ENCODE assay signal across 8 mouse cellular contexts in genomic region chr5:144158604-144159003, GRCm38 (mm10). TPM values are rescaled to one million over a fixed set of nuclear protein-coding genes. Genes with fewer than 3 reads are reported as not detected.
DNase-seq lines count a peak whose midpoint lies in the region; ATAC-seq lines count a peak whose summit lies in the region.

No protein-coding gene starts in this region.

- peak; percentile 77 for ATAC-seq in forebrain, embryonic 13.5 days
- ATAC-seq in forebrain, embryonic 14.5 days: peak; percentile 83

- H3K36me3 ChIP-seq in forebrain, embryonic 13.5 days (ENCODE audit: poor library complexity, severe bottlenecking): peaks cover 47% of the 10 kb centered on the region
- peaks cover 67% of the 10 kb centered on the region for H3K36me3 ChIP-seq in forebrain, embryonic 10.5 days (replicated peaks)
- peaks cover 38% of the 10 kb centered on the region for H3K36me3 ChIP-seq in forebrain, embryonic 14.5 days (ENCODE audit: control insufficient read depth, insufficient read depth, low read length)

- no peak for DNase-seq in forebrain, embryonic 10.5 days (ENCODE audit: extremely low spot score, low spot score)
- DNase-seq in adrenal gland, adult 18-20 months (ENCODE audit: low spot score in 2 of 2): peak; percentile 58 to 70
- DNase-seq in forebrain, embryonic 14.5 days (ENCODE audit: low spot score): peak; percentile 87
- DNase-seq in heart, postnatal 36 days: peak; percentile 74
- peak; percentile 63 to 77 for DNase-seq in left cerebral cortex, postnatal 10 days (ENCODE audit: extremely low spot score in 1 of 2, low spot score in 2 of 2)
- peak; percentile 76 to 81 for DNase-seq in right cerebral cortex, postnatal 10 days (ENCODE audit: low spot score in 2 of 2)
- DNase-seq in spleen, postnatal 4 days (ENCODE audit: low spot score in 2 of 2): no peak

- H3K27ac ChIP-seq in forebrain, embryonic 13.5 days: peak overlapping the region; percentile 78
- H3K27ac ChIP-seq in forebrain, embryonic 10.5 days: no peak overlapping the region
- peak overlapping the region; percentile 60; the same call in 1 of the 2 replicates for H3K27ac ChIP-seq in forebrain, embryonic 14.5 days (ENCODE audit: low read depth, low read length)

- no peak overlapping the region for H3K4me3 ChIP-seq in forebrain, embryonic 13.5 days
- H3K4me3 ChIP-seq in forebrain, embryonic 10.5 days: no peak overlapping the region
- H3K4me3 ChIP-seq in forebrain, embryonic 14.5 days (ENCODE audit: low read depth, low read length): no peak overlapping the region

- intact Hi-C loops in heart, postnatal 36 days (cut with DNase I): no loop called here
- intact Hi-C loops in left cerebral cortex, postnatal 10 days (cut with DNase I): no loop called here

- no peaks in the 10 kb centered on the region for H3K9me3 ChIP-seq in forebrain, embryonic 13.5 days (replicated peaks)
- no peaks in the 10 kb centered on the region for H3K9me3 ChIP-seq in forebrain, embryonic 10.5 days
- no peaks in the 10 kb centered on the region for H3K9me3 ChIP-seq in forebrain, embryonic 14.5 days (replicated peaks; ENCODE audit: control insufficient read depth, low read length)

- 30% methylated on average over 4 of the region's 4 CpGs for WGBS in forebrain, embryonic 13.5 days
- WGBS in forebrain, embryonic 10.5 days: 73% methylated on average over 4 of the region's 4 CpGs
- 15% methylated on average over 4 of the region's 4 CpGs for WGBS in forebrain, embryonic 14.5 days

- peak overlapping the region; percentile 37; the same call in 1 of the 2 replicates for H3K9ac ChIP-seq in forebrain, embryonic 13.5 days
- H3K9ac ChIP-seq in forebrain, embryonic 14.5 days (ENCODE audit: low read length): no peak overlapping the region; the same call in 1 of the 2 replicates

- peaks cover 10% of the 10 kb centered on the region for H3K4me1 ChIP-seq in forebrain, embryonic 13.5 days
- H3K4me1 ChIP-seq in forebrain, embryonic 10.5 days: peaks cover 7% of the 10 kb centered on the region; the same call in 1 of the 2 replicates
- no peaks in the 10 kb centered on the region for H3K4me1 ChIP-seq in forebrain, embryonic 14.5 days (ENCODE audit: control insufficient read depth, insufficient read depth, low read length)

- no peak overlapping the region for H3K4me2 ChIP-seq in forebrain, embryonic 13.5 days
- H3K4me2 ChIP-seq in forebrain, embryonic 14.5 days (ENCODE audit: low read length): no peak overlapping the region

- no peaks in the 10 kb centered on the region for H3K27me3 ChIP-seq in forebrain, embryonic 13.5 days
- H3K27me3 ChIP-seq in forebrain, embryonic 10.5 days (ENCODE audit: poor library complexity, severe bottlenecking): no peaks in the 10 kb centered on the region
- H3K27me3 ChIP-seq in forebrain, embryonic 14.5 days (replicated peaks; ENCODE audit: control insufficient read depth, insufficient read depth, low read length): no peaks in the 10 kb centered on the region

RNA-seq across cellular contexts. Expression of gene Bhlha15, which starts 31.5 kb away (rescaled TPM):
- 0.06 and 0.10 TPM in 2 replicates for polyA plus RNA-seq in forebrain, embryonic 13.5 days (2015; fragmentation: Nextera tagmentation; extraction: Ambion mirVana)
- polyA plus RNA-seq in forebrain, embryonic 10.5 days (2016; fragmentation: Nextera tagmentation; extraction: Ambion mirVana): 0.12 and 0.23 TPM in 2 replicates
- under 1 TPM; 0.32 to 0.40 TPM for total RNA-seq in adrenal gland, adult 18-20 months (2021)
- polyA plus RNA-seq in forebrain, embryonic 14.5 days (2014; fragmentation: Nextera tagmentation; extraction: Ambion mirVana): 0.06 TPM in 1 of 2 replicates, not detected in the other
- not detected for total RNA-seq in heart, postnatal 36 days (2021)
- under 1 TPM; 0.32 to 0.43 TPM for total RNA-seq in left cerebral cortex, postnatal 10 days (2021)

RNA-seq across cellular contexts. Expression of gene Lmtk2, which starts 58.4 kb away (rescaled TPM):
- polyA plus RNA-seq in forebrain, embryonic 13.5 days (2015; fragmentation: Nextera tagmentation; extraction: Ambion mirVana): 6.3 and 6.9 TPM in 2 replicates
- 5.5 and 5.7 TPM in 2 replicates for polyA plus RNA-seq in forebrain, embryonic 10.5 days (2016; fragmentation: Nextera tagmentation; extraction: Ambion mirVana)
- 10 to 100 TPM; 36.1 to 39.6 TPM for total RNA-seq in adrenal gland, adult 18-20 months (2021)
- 5.2 and 7.4 TPM in 2 replicates for polyA plus RNA-seq in forebrain, embryonic 14.5 days (2014; fragmentation: Nextera tagmentation; extraction: Ambion mirVana)
- 10 to 100 TPM; 26.0 to 27.2 TPM for total RNA-seq in heart, postnatal 36 days (2021)
- 100 to 1,000 TPM; 120 to 129 TPM for total RNA-seq in left cerebral cortex, postnatal 10 days (2021)

Comparison
In these comparisons a context has a peak if more than half of its experiments do, and no peak if none do; other contexts are left out.
1. DNase-seq: peak in adrenal gland, adult 18-20 months (2 of 2), forebrain, embryonic 14.5 days (single experiment), heart, postnatal 36 days (2 of 2), left cerebral cortex, postnatal 10 days (2 of 2) and right cerebral cortex, postnatal 10 days (2 of 2); none in forebrain, embryonic 10.5 days (single experiment) and spleen, postnatal 4 days (0 of 2).